Mouse (Mus musculus) liver, postnatal 0 days (tissue): ENCODE data around the gene Zfhx3.

Experiments
- CTCF ChIP-seq: sonication (generic); IDR thresholded peaks from 2 replicates; pipeline ENCODE4 v1.5.1; 2016; ENCODE audit warnings: antibody characterized with exemption, low read depth
- EP300 ChIP-seq: IDR thresholded peaks from 2 replicates; pipeline ENCODE4 v1.6.1; 2016; ENCODE audit warnings: antibody characterized with exemption, low read depth, mild to moderate bottlenecking

DNA sequence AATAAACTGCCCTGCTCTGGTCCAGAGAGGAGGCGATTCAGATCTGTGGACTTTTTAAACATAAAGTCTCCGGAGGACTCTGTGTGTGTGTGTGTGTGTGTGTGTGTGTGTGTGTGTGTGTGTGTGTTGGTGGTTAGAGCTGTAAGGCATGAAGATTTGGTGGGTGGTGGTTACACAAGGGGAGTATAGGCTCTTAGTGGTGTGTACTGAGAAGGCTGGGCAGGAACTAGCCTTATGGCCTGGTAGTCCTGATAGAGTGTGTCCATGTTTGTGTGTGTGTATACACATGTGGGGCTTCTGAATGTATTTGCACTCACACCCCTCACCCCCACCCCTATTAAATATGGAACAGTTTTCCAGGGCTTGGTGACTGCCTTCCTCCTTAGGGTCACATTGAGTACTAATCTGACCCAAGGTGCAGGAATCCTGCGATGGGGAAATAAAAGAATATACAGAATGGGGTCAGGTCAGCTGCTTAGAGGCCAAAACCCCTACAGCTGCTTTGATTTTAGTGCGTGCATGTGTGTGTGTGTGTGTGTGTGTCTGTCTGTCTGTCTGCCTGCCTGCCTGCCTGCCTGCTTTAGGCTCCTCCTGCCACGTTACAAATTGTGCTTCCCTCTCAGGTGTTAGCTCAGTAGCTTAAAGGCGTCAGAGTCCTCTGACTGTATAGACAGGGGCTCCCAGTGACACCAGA lies 764.6 kb downstream of the Zfhx3 start:
- TF ChIP-seq CTCF (no peak), EP300 (peak; percentile 3; the same call in 1 of the 2 replicates)
